Mouse (Mus musculus) lung, postnatal 0 days (tissue): ENCODE measurements around the gene Cep78.

Experiments used
- CTCF ChIP-seq: IDR thresholded peaks from 2 replicates; pipeline ENCODE4 v1.5.1; 2016; ENCODE audit warnings: antibody characterized with exemption, mild to moderate bottlenecking
- EP300 ChIP-seq: IDR thresholded peaks from 2 replicates; pipeline ENCODE4 v1.6.1; 2016; ENCODE audit warnings: antibody characterized with exemption, mild to moderate bottlenecking, control low read depth

DNA sequence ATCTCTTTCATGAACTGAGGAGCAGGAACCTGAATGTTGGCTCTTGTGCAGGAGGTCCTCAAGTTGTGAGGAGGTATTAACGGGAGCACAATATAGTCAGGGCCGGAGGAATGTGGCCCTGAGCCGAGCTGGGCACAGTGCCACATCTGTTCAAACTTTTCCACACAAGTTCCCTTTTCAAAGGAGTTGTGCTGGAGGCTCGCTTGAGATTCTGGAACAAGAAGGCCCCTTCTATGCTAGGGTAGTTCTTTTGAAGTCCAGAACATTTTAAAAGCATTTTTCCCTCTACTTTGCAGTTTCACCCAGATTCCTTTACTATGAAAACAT lies 59.1 kb downstream of the Cep78 start:
- no peak for TF ChIP-seq CTCF
- TF ChIP-seq EP300, result peak; percentile 72
